Mouse (Mus musculus): ENCODE data around the gene Tfam. TPM values are rescaled to one million over a fixed set of nuclear protein-coding genes. Genes with fewer than 3 reads are reported as not detected.

Tfam gene
- total RNA-seq, 2 experiments from 2014 or later, result 62.7 TPM

DNA sequence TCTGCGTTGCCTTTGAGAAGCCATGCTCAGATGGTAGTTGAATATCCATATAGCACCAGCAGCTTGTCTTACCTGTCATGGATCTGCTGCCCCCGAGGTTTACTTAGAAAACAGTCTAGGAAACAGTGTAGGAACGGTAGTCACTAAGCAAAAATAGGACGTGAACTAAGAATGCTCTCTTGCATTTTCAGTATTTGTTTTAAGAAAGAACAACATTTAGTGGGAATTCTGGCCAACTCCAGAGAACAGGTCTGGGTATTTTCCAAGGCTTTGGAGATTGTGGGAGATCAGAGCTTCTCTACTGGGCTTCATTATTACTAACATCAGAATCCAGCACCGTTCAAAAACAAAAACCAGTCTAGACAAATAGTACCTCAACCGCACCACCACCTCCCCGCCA, 60.9 kb downstream of the Tfam start:
- intact Hi-C loops (cut with DNase I), result no loop called here
- DNase-seq (ENCODE audit: low spot score), result no peak

DNA sequence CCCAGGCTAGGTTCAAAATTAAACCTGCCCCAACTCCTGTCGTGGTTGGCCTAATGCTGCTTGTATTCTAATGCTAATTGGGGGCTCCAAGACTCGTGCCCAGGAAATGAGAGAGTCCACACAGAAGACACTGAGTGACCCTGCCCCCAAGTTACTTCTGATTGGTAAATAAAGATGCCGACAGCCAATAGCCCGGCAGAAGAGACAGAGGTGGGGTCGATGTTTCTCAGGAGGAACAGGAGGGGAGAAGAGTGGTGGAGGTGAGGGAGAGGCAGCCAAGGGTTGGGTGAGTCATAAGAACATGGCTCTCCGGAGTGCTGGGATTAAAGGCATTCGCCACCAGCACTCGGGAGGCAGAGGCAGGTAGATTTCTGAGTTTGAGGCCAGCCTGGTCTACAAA, 61.7 kb downstream of the Tfam start:
- intact Hi-C loops (cut with DNase I), result no loop called here
- no peak for DNase-seq (ENCODE audit: low spot score)

Other genes starting within 250 kb of the Tfam start
- 10 to 100 TPM; 16.6 to 19.4 TPM for gene Bicc1, start 78.6 kb downstream of the Tfam start, total RNA-seq (2021)
- 10 to 100 TPM; 46.5 to 53.1 TPM for gene Ube2d1, start 47.0 kb upstream of the Tfam start, total RNA-seq (2021)
- 100 to 1,000 TPM; 306 to 315 TPM for gene Cisd1, start 106.7 kb upstream of the Tfam start, total RNA-seq (2021)
- gene Ipmk, start 109.5 kb upstream of the Tfam start, total RNA-seq (2021), result 10 to 100 TPM; 12.8 to 14.6 TPM